Mouse (Mus musculus): ENCODE results near the gene Dnhd1. TPM values are rescaled to one million over a fixed set of nuclear protein-coding genes. Genes with fewer than 3 reads are reported as not detected.
A peak's percentile ranks its signal among the peaks of the same experiment; 100 is the strongest.
"Not testable (repeated sequence)": the region's sequence is repeated elsewhere in the genome, so short reads cannot be mapped to it uniquely, and the experiment has no call there.

Dnhd1 gene
- polyA plus RNA-seq, 1 experiment from 2014 or later = 1.4 TPM

- H3K27me3 ChIP-seq (replicated peaks); ATAC-seq (ENCODE audit: low FRiP score, low read depth); H3K27ac ChIP-seq; H3K9me3 ChIP-seq: not testable (repeated sequence)
- H3K4me3 ChIP-seq = peak overlapping the region; percentile 99
- peaks cover 15% of the 10 kb centered on the region for H3K4me1 ChIP-seq
- H3K9ac ChIP-seq = peak overlapping the region; percentile 97
- WGBS = 34% methylated on average over 20 of the region's 20 CpGs
- H3K4me2 ChIP-seq (replicated peaks) = peak overlapping the region; percentile 92
- peaks cover 54% of the 10 kb centered on the region for H3K36me3 ChIP-seq
These were observed 92.8 kb downstream of the Dnhd1 start for GRCm38 (mm10) chr7:105743246-105743925.

DNA sequence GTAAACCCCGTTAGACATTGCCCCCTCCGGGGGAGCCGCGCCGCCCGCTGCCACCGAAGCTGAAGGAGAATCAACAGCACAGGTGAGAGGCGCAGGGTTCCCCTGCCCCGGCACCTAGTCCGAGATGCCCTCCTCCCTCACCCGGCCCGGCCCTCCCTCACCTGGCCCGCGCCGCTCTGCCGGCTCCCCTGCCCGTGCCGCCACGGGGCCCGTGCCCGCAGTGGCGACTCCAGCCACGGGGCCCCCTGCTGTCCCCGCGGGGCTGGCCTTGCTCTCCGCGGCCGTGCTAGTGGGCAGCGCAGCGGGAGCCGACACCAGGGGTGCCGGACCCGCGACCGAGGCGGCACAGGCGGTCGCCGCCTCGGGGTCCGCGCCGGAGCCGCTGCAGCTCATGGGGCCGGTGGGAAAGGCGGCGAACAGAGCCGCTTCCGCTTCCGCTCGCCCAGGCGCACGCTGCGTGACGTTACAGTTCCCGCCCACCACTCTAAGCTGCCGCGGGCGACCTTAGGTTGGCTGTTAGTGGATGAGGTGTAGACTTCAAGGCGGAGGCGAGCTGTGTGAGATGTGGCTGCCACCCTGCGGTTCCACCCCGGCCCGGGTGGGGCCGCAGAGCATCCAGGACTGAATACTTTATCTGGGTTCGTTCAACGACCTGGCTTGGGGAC lies 93.4 kb downstream of the Dnhd1 start, which contains the start of gene Taf10:
Gene Taf10, minus strand, starts transcription at position 436 of the 665 bp plus-strand sequence.
- peak within 1 kb of the TSS; percentile 97 for H3K9ac ChIP-seq
- 0 out of 2 replicates have a peak within 1 kb of the TSS, but pooled peaks have one; percentile 46 for H3K27ac ChIP-seq
- peak within 1 kb of the TSS; percentile 99 for H3K4me3 ChIP-seq
- WGBS = 1% methylated on average over 67 of the region's 67 CpGs
- H3K4me2 ChIP-seq (replicated peaks) = peak within 1 kb of the TSS; percentile 92
- H3K36me3 ChIP-seq = peaks cover 56% of the 10 kb centered on the region
- peak; percentile 97 for ATAC-seq (ENCODE audit: low FRiP score, low read depth)
- H3K4me1 ChIP-seq = peaks cover 11% of the 10 kb centered on the region
- H3K9me3 ChIP-seq = no peaks in the 10 kb centered on the region
- H3K27me3 ChIP-seq (replicated peaks) = no peaks in the 10 kb centered on the region

DNA sequence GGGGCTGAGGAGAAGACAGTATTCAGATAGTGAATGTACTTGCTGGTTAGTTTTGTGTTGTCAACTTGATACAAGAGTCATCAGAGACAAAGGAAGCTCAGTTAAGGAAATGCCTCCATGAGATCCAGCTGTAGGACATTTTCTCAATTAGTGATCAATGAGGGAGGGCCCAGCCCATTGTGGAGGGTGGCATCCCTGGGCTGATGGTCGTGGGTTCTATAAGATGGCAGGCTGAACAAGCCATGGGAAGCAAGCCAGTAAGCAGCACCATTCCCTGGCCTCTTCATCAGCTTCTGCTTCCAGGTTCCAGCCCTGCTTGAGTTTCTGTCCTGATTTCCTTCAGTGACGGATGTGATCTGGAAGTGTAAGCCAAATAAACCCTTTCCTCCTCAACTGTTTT lies 97.1 kb downstream of the Dnhd1 start:
- H3K27ac ChIP-seq = no peak overlapping the region
- 81% methylated on average over 2 of the region's 2 CpGs for WGBS
- H3K4me2 ChIP-seq (replicated peaks) = no peak overlapping the region
- peaks cover 16% of the 10 kb centered on the region for H3K4me1 ChIP-seq
- no peaks in the 10 kb centered on the region for H3K9me3 ChIP-seq
- H3K36me3 ChIP-seq = peaks cover 37% of the 10 kb centered on the region
- no peak overlapping the region for H3K4me3 ChIP-seq
- H3K9ac ChIP-seq = no peak overlapping the region
- ATAC-seq (ENCODE audit: low FRiP score, low read depth) = no peak
- no peaks in the 10 kb centered on the region for H3K27me3 ChIP-seq (replicated peaks)

GRCm38 (mm10) chr7:105751491-105752433 lies 101.1 kb downstream of the Dnhd1 start, which contains the start of gene Tpp1:
Gene Tpp1, minus strand, starts transcription at chr7:105752235.
- Histone ChIP-seq H3K36me3 (peaks cover 66% of the 10 kb centered on the region), H3K4me2 (replicated peaks) (peak within 1 kb of the TSS; percentile 70), H3K9ac (peak within 1 kb of the TSS; percentile 60), H3K27ac (no peak within 1 kb of the TSS), H3K4me1 (peaks cover 7% of the 10 kb centered on the region), H3K4me3 (peak within 1 kb of the TSS; percentile 46), H3K9me3 (no peaks in the 10 kb centered on the region), H3K27me3 (replicated peaks) (no peaks in the 10 kb centered on the region)
- ATAC-seq (ENCODE audit: low FRiP score, low read depth) = peak; percentile 94
- WGBS = 27% methylated on average over 20 of the region's 20 CpGs

DNA sequence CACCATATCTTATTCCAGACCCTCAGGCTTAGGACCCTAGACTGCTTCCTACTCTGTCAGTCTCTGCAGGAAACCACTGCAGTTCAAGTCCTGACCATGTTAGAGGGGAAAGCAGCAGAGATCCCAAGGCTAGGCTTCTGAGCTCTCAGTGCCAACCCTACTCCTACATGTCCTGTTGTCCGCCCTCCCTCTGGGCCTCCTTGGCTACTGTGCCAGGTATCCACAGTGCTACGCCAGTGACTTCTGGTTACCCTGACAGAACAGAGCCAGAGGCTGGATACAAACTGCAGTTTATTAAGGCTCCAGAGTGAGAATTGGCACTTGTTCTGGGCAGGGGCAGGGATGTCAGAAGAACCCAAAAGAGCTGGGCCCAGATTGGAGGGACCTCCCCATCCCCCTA lies 102.1 kb downstream of the Dnhd1 start:
- Histone ChIP-seq H3K27me3 (replicated peaks) (no peaks in the 10 kb centered on the region), H3K36me3 (peaks cover 68% of the 10 kb centered on the region), H3K4me3 (no peak overlapping the region), H3K4me2 (replicated peaks) (no peak overlapping the region), H3K9ac (no peak overlapping the region), H3K27ac (no peak overlapping the region), H3K4me1 (peaks cover 7% of the 10 kb centered on the region), H3K9me3 (no peaks in the 10 kb centered on the region)
- 85% methylated on average over 2 of the region's 2 CpGs for WGBS
- peak; percentile 38 for ATAC-seq (ENCODE audit: low FRiP score, low read depth)

DNA sequence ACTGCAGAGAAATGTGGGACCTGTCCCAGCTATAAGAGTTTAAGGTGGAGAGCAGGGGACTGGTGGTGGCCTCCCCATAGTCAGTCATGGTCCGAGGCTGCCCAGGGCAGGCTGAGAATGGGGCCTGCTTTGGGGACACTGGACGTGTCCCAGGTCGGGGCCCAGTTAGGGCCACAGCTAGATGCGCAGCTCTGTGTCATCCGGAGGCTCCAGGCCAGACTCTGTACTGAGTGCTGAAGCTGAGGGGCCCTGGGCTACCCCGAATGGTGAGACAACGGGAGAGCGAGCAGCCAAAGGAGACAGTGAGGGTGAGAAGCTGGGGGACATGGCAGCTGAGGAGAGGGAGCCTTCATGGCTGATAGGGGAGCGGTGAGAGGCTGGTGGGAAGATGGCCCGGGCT lies 102.7 kb downstream of the Dnhd1 start:
- H3K4me3 ChIP-seq = no peak overlapping the region
- no peak overlapping the region for H3K27ac ChIP-seq
- H3K4me2 ChIP-seq (replicated peaks) = no peak overlapping the region
- ATAC-seq (ENCODE audit: low FRiP score, low read depth) = no peak
- H3K27me3 ChIP-seq (replicated peaks) = no peaks in the 10 kb centered on the region
- peaks cover 7% of the 10 kb centered on the region for H3K4me1 ChIP-seq
- no peaks in the 10 kb centered on the region for H3K9me3 ChIP-seq
- 94% methylated on average over 10 of the region's 10 CpGs for WGBS
- H3K9ac ChIP-seq = no peak overlapping the region
- peaks cover 70% of the 10 kb centered on the region for H3K36me3 ChIP-seq

GRCm38 (mm10) chr7:105761813-105762484 lies 111.3 kb downstream of the Dnhd1 start:
- H3K27ac ChIP-seq = no peak overlapping the region; the same call in 1 of the 2 replicates
- no peaks in the 10 kb centered on the region for H3K9me3 ChIP-seq
- no peak overlapping the region; the same call in 1 of the 2 replicates for H3K4me3 ChIP-seq
- ATAC-seq (ENCODE audit: low FRiP score, low read depth) = no peak; the same call in 1 of the 2 replicates
- peaks cover 84% of the 10 kb centered on the region for H3K36me3 ChIP-seq
- no peaks in the 10 kb centered on the region; the same call in 1 of the 2 replicates for H3K4me1 ChIP-seq
- WGBS = 17% methylated on average over 51 of the region's 51 CpGs
- peak overlapping the region; percentile 16; the same call in 1 of the 2 replicates for H3K4me2 ChIP-seq (replicated peaks)
- H3K27me3 ChIP-seq (replicated peaks) = peaks cover 28% of the 10 kb centered on the region
- no peak overlapping the region for H3K9ac ChIP-seq

GRCm38 (mm10) chr7:105762517-105763270 lies 112.1 kb downstream of the Dnhd1 start:
- H3K4me1 ChIP-seq = peaks cover 5% of the 10 kb centered on the region; the same call in 1 of the 2 replicates
- no peaks in the 10 kb centered on the region for H3K9me3 ChIP-seq
- H3K27ac ChIP-seq = no peak overlapping the region
- peaks cover 79% of the 10 kb centered on the region for H3K36me3 ChIP-seq
- 22% methylated on average over 55 of the region's 55 CpGs for WGBS
- H3K4me2 ChIP-seq (replicated peaks) = peak overlapping the region; percentile 16; the same call in 1 of the 2 replicates
- peaks cover 28% of the 10 kb centered on the region for H3K27me3 ChIP-seq (replicated peaks)
- ATAC-seq (ENCODE audit: low FRiP score, low read depth) = no peak; the same call in 1 of the 2 replicates
- H3K4me3 ChIP-seq = no peak overlapping the region; the same call in 1 of the 2 replicates
- H3K9ac ChIP-seq = no peak overlapping the region

- no peak overlapping the region for H3K27ac ChIP-seq
- H3K9ac ChIP-seq = no peak overlapping the region
- H3K27me3 ChIP-seq (replicated peaks) = peaks cover 28% of the 10 kb centered on the region
- H3K36me3 ChIP-seq = peaks cover 63% of the 10 kb centered on the region
- H3K4me2 ChIP-seq (replicated peaks) = no peak overlapping the region
- peaks cover 18% of the 10 kb centered on the region for H3K4me1 ChIP-seq
- 89% methylated on average over 11 of the region's 11 CpGs for WGBS
- no peak for ATAC-seq (ENCODE audit: low FRiP score, low read depth)
- H3K9me3 ChIP-seq = no peaks in the 10 kb centered on the region
- no peak overlapping the region for H3K4me3 ChIP-seq
These were observed 113.7 kb downstream of the Dnhd1 start for GRCm38 (mm10) chr7:105764331-105764730.

- Histone ChIP-seq H3K4me1 (peaks cover 26% of the 10 kb centered on the region), H3K4me3 (no peak overlapping the region), H3K9me3 (no peaks in the 10 kb centered on the region), H3K9ac (no peak overlapping the region), H3K36me3 (peaks cover 74% of the 10 kb centered on the region), H3K27me3 (replicated peaks) (peaks cover 23% of the 10 kb centered on the region), H3K4me2 (replicated peaks) (peak overlapping the region; percentile 31), H3K27ac (no peak overlapping the region)
- no peak for ATAC-seq (ENCODE audit: low FRiP score, low read depth)
- 16% methylated on average over 6 of the region's 6 CpGs for WGBS
These were observed 117.1 kb downstream of the Dnhd1 start for GRCm38 (mm10) chr7:105767729-105768165.

DNA sequence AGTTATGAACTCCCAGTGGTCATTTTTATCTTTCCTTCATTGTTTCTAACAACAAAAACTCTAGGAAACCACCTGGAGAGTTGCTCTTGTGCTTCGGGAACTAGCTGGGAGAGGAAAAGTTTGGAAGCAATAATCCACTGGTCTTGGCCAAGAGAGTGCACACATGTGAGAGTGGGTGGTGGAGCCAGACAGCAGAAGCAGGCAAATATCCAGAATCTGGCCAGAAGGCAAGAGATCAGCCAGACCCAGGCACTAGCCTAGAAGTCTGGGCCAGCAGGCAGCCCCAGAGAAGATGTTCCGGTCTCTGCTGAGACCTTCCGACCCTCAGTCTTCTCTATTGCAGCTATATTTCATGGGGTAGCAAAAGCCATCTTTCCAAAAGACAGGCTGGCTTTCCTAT lies 119.3 kb downstream of the Dnhd1 start:
- H3K4me1 ChIP-seq = peaks cover 29% of the 10 kb centered on the region
- no peak overlapping the region for H3K4me3 ChIP-seq
- 88% methylated on average over 3 of the region's 3 CpGs for WGBS
- no peak for ATAC-seq (ENCODE audit: low FRiP score, low read depth)
- no peaks in the 10 kb centered on the region for H3K9me3 ChIP-seq
- H3K4me2 ChIP-seq (replicated peaks) = no peak overlapping the region
- peaks cover 3% of the 10 kb centered on the region; the same call in 1 of the 2 replicates for H3K27me3 ChIP-seq (replicated peaks)
- H3K9ac ChIP-seq = no peak overlapping the region
- H3K27ac ChIP-seq = no peak overlapping the region
- H3K36me3 ChIP-seq = peaks cover 66% of the 10 kb centered on the region
